Mouse (Mus musculus) heart, postnatal 0 days (tissue): Measurements from ENCODE around the gene Cfap299. TPM values are rescaled to one million over a fixed set of nuclear protein-coding genes. Genes with fewer than 3 reads are reported as not detected.

Experiments
- ATAC-seq: fragments of 200-750 bp; cut with Nextera tagmentation; 2 replicates; pipeline ENCODE4 v1.8.0; 2017; ENCODE audit warnings: low read depth, moderate number of reproducible peaks, moderate library complexity; ENCODE audit not compliant: insufficient read depth
- DNase-seq: peaks from one replicate; pipeline ENCODE4 v3.0.0-alpha.2; 2016; ENCODE audit warnings: low spot score
- H3K27ac ChIP-seq: fragments of 300-500 bp; sonication (generic); 2 replicates; pipeline ENCODE4 v1.5.1; 2014; ENCODE audit warnings: low read depth, mild to moderate bottlenecking
- H3K27me3 ChIP-seq: fragments of 300-500 bp; sonication (generic); 2 replicates; pipeline ENCODE4 v1.6.1; 2014; ENCODE audit warnings: low read length, mixed read lengths; ENCODE audit not compliant: control insufficient read depth, insufficient read depth
- H3K36me3 ChIP-seq: fragments of 300-500 bp; sonication (generic); replicated peaks from 2 replicates; pipeline ENCODE4 v1.6.1; 2014; ENCODE audit warnings: low read length, mixed read lengths; ENCODE audit not compliant: control insufficient read depth, insufficient read depth
- H3K4me1 ChIP-seq: fragments of 300-500 bp; sonication (generic); 2 replicates; pipeline ENCODE4 v1.6.1; 2014; ENCODE audit warnings: antibody characterized with exemption; ENCODE audit not compliant: control insufficient read depth, insufficient read depth
- H3K4me2 ChIP-seq: fragments of 300-500 bp; sonication (generic); 2 replicates; pipeline ENCODE4 v1.6.1; 2014; ENCODE audit warnings: low read depth, mild to moderate bottlenecking, low read length, moderate library complexity
- H3K4me3 ChIP-seq: fragments of 300-500 bp; sonication (generic); 2 replicates; pipeline ENCODE4 v1.5.1; 2014; ENCODE audit warnings: low read depth, low read length
- H3K9ac ChIP-seq: fragments of 300-500 bp; sonication (generic); replicated peaks from 2 replicates; pipeline ENCODE4 v1.6.1; 2014; ENCODE audit warnings: low read depth, low read length, mixed read lengths
- H3K9me3 ChIP-seq: fragments of 300-500 bp; sonication (generic); replicated peaks from 2 replicates; pipeline ENCODE4 v1.6.1; 2016; ENCODE audit warnings: low read length; ENCODE audit not compliant: control insufficient read depth
- CTCF ChIP-seq: IDR thresholded peaks from 2 replicates; pipeline ENCODE4 v1.5.1; 2016; ENCODE audit warnings: antibody characterized with exemption, control low read depth, low read depth
- EP300 ChIP-seq: IDR thresholded peaks from 2 replicates; pipeline ENCODE4 v1.6.1; 2016; ENCODE audit warnings: antibody characterized with exemption, low read depth
- WGBS: fragments of 180-500 bp; shearing (Covaris S2); extraction: QIAGEN DNeasy Blood & Tissue Kit; methylation state at CpG from one replicate; pipeline ENCODE4 v1.1.7; 2014; 5-methylcytosine and 5-hydroxymethylcytosine counted together
- polyA plus RNA-seq: library from polyadenylated mRNA; unstranded; fragments of >200 nt; fragmentation: Nextera tagmentation; extraction: Ambion mirVana; gene quantifications from 2 replicates; pipeline ENCODE4 v1.2.1, GENCODE M21; 2015
- total RNA-seq: library from RNA; depleted of rRNA; stranded (reverse); fragments of >200 nt; gene quantifications from 2 replicates; pipeline ENCODE4 v1.2.3, GENCODE M21; 2014; ENCODE audit warnings: low replicate concordance

Cfap299 gene
- total and polyA plus RNA-seq, 2 experiments from 2014 or later = 0.20 to 0.50 TPM

DNA sequence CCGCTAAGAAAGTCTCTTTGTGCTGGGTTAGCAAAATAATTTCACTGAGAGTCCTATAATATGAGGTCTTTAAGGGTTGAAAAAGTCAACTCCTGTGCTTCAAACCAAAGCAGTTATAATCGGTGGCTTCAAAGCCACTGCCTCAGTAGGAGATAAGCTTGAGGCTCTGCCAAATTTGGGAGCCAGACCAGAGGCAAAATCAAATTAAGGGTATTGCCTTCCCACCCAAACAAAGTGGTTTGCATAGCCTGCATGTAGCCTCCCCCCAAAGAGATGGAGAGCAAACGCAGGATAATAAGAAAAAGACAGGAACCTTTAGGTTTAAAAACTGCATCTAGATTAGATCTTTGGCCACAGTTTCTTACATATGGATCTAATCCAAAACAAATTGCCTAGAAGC is 58.0 kb downstream of the Cfap299 start:
- 46% methylated on average over 3 of the region's 3 CpGs for WGBS
- Histone ChIP-seq H3K36me3 (no peaks in the 10 kb centered on the region), H3K9me3 (no peaks in the 10 kb centered on the region), H3K9ac (no peak overlapping the region), H3K4me2 (no peak overlapping the region), H3K27ac (no peak overlapping the region), H3K4me3 (no peak overlapping the region), H3K4me1 (no peaks in the 10 kb centered on the region), H3K27me3 (no peaks in the 10 kb centered on the region)
- TF ChIP-seq CTCF (no peak), EP300 (no peak)
- DNase-seq (no peak), ATAC-seq (no peak)

DNA sequence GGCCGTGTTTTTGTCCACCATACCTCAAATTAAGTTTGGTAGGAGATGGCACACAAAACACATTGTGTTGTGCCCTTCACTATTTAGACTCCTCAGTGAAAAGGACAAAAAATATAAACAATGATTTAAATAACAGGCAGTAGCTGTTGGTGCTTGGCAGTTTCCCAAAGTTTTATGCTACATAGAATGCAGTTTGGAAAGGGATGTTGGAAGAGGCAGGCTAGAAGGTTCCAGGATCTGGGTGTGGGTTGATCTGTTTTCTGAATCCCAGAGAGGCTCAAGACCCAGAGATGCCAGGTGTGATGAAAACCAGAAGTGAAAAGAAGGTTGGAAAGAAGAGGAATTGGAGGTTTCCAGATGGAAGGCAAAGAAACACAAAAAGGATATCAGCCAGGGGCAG is 73.1 kb downstream of the Cfap299 start:
- H3K9me3 ChIP-seq = no peaks in the 10 kb centered on the region
- H3K4me2 ChIP-seq = no peak overlapping the region
- no peak for ATAC-seq
- TF ChIP-seq CTCF = no peak
- TF ChIP-seq EP300 = no peak
- no peaks in the 10 kb centered on the region for H3K36me3 ChIP-seq
- 68% methylated on average over 1 of the region's 1 CpGs for WGBS
- no peaks in the 10 kb centered on the region for H3K27me3 ChIP-seq
- no peak overlapping the region for H3K4me3 ChIP-seq
- no peak overlapping the region for H3K9ac ChIP-seq
- H3K4me1 ChIP-seq = no peaks in the 10 kb centered on the region
- no peak for DNase-seq
- no peak overlapping the region for H3K27ac ChIP-seq

DNA sequence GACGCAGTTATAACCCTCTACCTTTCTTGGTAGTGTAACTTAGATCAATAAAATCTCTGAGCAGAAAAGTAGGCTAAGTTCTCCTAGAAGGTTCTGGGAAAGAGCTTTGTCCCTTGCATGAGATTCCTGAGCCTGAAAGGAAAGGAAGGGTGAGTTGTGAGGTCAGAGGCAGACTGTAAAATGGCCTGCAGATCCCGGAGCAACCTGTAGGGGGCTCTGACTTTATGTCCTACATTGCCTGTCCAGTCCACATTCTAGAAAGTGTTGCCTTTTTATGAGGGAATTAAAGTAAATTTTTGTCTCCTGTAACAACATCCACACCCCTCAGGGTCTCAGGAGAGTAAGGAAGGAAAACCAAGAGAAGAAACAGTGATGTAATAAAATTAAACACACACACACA is 81.0 kb downstream of the Cfap299 start:
- Histone ChIP-seq H3K4me1 (no peaks in the 10 kb centered on the region), H3K9ac (no peak overlapping the region), H3K36me3 (no peaks in the 10 kb centered on the region), H3K27me3 (no peaks in the 10 kb centered on the region), H3K4me2 (no peak overlapping the region), H3K27ac (no peak overlapping the region), H3K9me3 (no peaks in the 10 kb centered on the region), H3K4me3 (no peak overlapping the region)
- ATAC-seq = no peak
- 64% methylated on average over 2 of the region's 2 CpGs for WGBS
- peak; percentile 30; the same call in 1 of the 2 replicates for TF ChIP-seq CTCF
- TF ChIP-seq EP300 = no peak
- no peak for DNase-seq

- Histone ChIP-seq H3K9ac (no peak overlapping the region), H3K4me1 (no peaks in the 10 kb centered on the region), H3K36me3 (no peaks in the 10 kb centered on the region), H3K4me3 (no peak overlapping the region), H3K4me2 (no peak overlapping the region), H3K27ac (no peak overlapping the region), H3K27me3 (no peaks in the 10 kb centered on the region), H3K9me3 (no peaks in the 10 kb centered on the region)
- ATAC-seq = no peak
- TF ChIP-seq EP300 (no peak), CTCF (no peak)
- 60% methylated on average over 9 of the region's 9 CpGs for WGBS
- no peak for DNase-seq
These were observed 87.5 kb downstream of the Cfap299 start for GRCm38 (mm10) chr5:98416385-98417145.

DNA sequence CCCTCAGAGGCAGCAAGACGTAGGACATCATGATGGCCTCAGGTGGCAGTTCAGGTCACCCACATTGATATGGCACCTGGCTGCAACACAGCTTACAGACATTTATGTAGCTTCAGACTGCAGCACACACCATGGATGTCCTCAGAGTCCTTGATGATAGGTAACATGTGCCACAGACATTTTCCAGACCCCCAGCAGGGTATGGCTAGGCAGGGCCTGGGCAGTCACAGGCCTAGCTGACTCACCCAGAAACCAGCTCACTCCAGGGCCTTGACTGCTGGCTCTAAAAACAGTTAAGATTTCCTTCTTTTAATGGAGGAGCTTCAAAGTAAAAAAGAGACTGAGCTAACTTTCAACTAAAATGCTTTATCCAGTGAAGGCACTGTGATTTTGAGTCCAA is 95.9 kb downstream of the Cfap299 start:
- H3K4me3 ChIP-seq = no peak overlapping the region
- DNase-seq = no peak
- H3K4me2 ChIP-seq = no peak overlapping the region
- TF ChIP-seq EP300 = no peak
- TF ChIP-seq CTCF = no peak
- no peaks in the 10 kb centered on the region for H3K27me3 ChIP-seq
- ATAC-seq = peak; percentile 51
- no peaks in the 10 kb centered on the region for H3K4me1 ChIP-seq
- no peak overlapping the region for H3K9ac ChIP-seq
- no peaks in the 10 kb centered on the region for H3K9me3 ChIP-seq
- H3K27ac ChIP-seq = no peak overlapping the region
- WGBS = 50% methylated on average over 1 of the region's 1 CpGs
- no peaks in the 10 kb centered on the region for H3K36me3 ChIP-seq

DNA sequence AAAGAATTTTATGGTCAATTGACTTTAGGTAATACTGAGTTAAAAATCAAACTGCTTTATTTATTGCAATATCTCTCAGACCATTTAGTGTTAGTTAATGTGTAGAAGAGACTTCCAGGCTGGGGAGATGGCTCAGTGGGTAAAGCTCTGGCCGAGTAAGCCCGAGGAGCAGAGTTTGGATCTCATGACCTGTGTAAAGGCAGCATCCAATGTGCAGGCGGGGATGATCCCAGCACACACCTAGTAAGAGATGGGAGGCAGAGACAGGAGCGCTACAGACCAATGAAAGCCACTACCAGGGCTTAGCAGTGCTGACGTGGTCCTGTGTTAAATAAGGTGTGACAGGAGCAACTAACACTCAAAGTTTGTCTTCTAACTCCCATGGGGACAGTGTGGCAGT is 97.0 kb downstream of the Cfap299 start:
- Histone ChIP-seq H3K36me3 (no peaks in the 10 kb centered on the region), H3K4me3 (no peak overlapping the region), H3K4me2 (no peak overlapping the region), H3K9me3 (no peaks in the 10 kb centered on the region), H3K27ac (no peak overlapping the region), H3K27me3 (no peaks in the 10 kb centered on the region), H3K9ac (no peak overlapping the region), H3K4me1 (no peaks in the 10 kb centered on the region)
- ATAC-seq = no peak
- TF ChIP-seq EP300 (no peak), CTCF (no peak)
- WGBS = 84% methylated on average over 5 of the region's 5 CpGs
- no peak for DNase-seq
